Mouse (Mus musculus) embryonic facial prominence, embryonic 12.5 days (tissue): ENCODE results near the gene Arhgef10l. TPM values are rescaled to one million over a fixed set of nuclear protein-coding genes. Genes with fewer than 3 reads are reported as not detected.
"Not testable (repeated sequence)": the region's sequence is repeated elsewhere in the genome, so short reads cannot be mapped to it uniquely, and the experiment has no call there.

Experiments
- ATAC-seq: fragments of 200-750 bp; cut with Nextera tagmentation; 2 replicates; pipeline ENCODE4 v1.8.0; 2017; ENCODE audit not compliant: insufficient number of reproducible peaks, insufficient read depth, low FRiP score, low TSS enrichment
- H3K27ac ChIP-seq: fragments of 300-500 bp; sonication (generic); 2 replicates; pipeline ENCODE4 v1.5.1; 2016; ENCODE audit warnings: mild to moderate bottlenecking
- H3K27me3 ChIP-seq: fragments of 300-500 bp; sonication (generic); 2 replicates; pipeline ENCODE4 v1.6.1; 2016; ENCODE audit warnings: mild to moderate bottlenecking, moderate library complexity
- H3K36me3 ChIP-seq: fragments of 300-500 bp; sonication (generic); 2 replicates; pipeline ENCODE4 v1.6.1; 2016; ENCODE audit warnings: mild to moderate bottlenecking
- H3K4me1 ChIP-seq: fragments of 300-500 bp; sonication (generic); 2 replicates; pipeline ENCODE4 v1.6.1; 2016
- H3K4me2 ChIP-seq: fragments of 300-500 bp; sonication (generic); replicated peaks from 2 replicates; pipeline ENCODE4 v1.6.1; 2016; ENCODE audit warnings: mild to moderate bottlenecking, moderate library complexity
- H3K4me3 ChIP-seq: fragments of 300-500 bp; sonication (generic); 2 replicates; pipeline ENCODE4 v1.5.1; 2016; ENCODE audit warnings: mild to moderate bottlenecking
- H3K9ac ChIP-seq: fragments of 300-500 bp; sonication (generic); 2 replicates; pipeline ENCODE4 v1.6.1; 2016; ENCODE audit warnings: mild to moderate bottlenecking, moderate library complexity
- H3K9me3 ChIP-seq: fragments of 300-500 bp; sonication (generic); 2 replicates; pipeline ENCODE4 v1.6.1; 2016; ENCODE audit warnings: mild to moderate bottlenecking, moderate library complexity
- WGBS: fragments of 180-500 bp; shearing (Covaris S2); methylation state at CpG from one replicate; pipeline ENCODE4 v1.1.7; 2016; 5-methylcytosine and 5-hydroxymethylcytosine counted together
- polyA plus RNA-seq: library from polyadenylated mRNA; unstranded; fragments of >200 nt; fragmentation: Nextera tagmentation; extraction: Ambion mirVana; gene quantifications from 2 replicates; pipeline ENCODE4 v1.2.1, GENCODE M21; 2016

The Arhgef10l gene
- polyA plus RNA-seq, 1 experiment from 2014 or later, result 17.4 TPM

- Histone ChIP-seq H3K27me3 (no peaks in the 10 kb centered on the region), H3K4me1 (no peaks in the 10 kb centered on the region), H3K27ac (no peak overlapping the region), H3K36me3 (peaks cover 83% of the 10 kb centered on the region), H3K4me3 (no peak overlapping the region), H3K9me3 (no peaks in the 10 kb centered on the region), H3K4me2 (no peak overlapping the region), H3K9ac (no peak overlapping the region)
- ATAC-seq, result no peak
- WGBS, result 98% methylated on average over 16 of the region's 16 CpGs
Observed at GRCm38 (mm10) chr4:140576628-140577027, 89.2 kb downstream of the Arhgef10l start.

- not testable (repeated sequence) for H3K9ac ChIP-seq, H3K9me3 ChIP-seq, H3K4me3 ChIP-seq, H3K4me1 ChIP-seq, H3K27ac ChIP-seq, ATAC-seq, H3K4me2 ChIP-seq, H3K27me3 ChIP-seq
- 92% methylated on average over 7 of the region's 7 CpGs for WGBS
- peaks cover 73% of the 10 kb centered on the region for H3K36me3 ChIP-seq
Observed at GRCm38 (mm10) chr4:140574863-140575262, 90.9 kb downstream of the Arhgef10l start.

- no peaks in the 10 kb centered on the region for H3K9me3 ChIP-seq
- H3K9ac ChIP-seq, result no peak overlapping the region
- H3K27ac ChIP-seq, result no peak overlapping the region
- no peaks in the 10 kb centered on the region for H3K4me1 ChIP-seq
- peaks cover 76% of the 10 kb centered on the region for H3K36me3 ChIP-seq
- no peaks in the 10 kb centered on the region for H3K27me3 ChIP-seq
- H3K4me3 ChIP-seq, result no peak overlapping the region
- H3K4me2 ChIP-seq, result no peak overlapping the region
- ATAC-seq, result no peak
- 86% methylated on average over 17 of the region's 17 CpGs for WGBS
Observed at GRCm38 (mm10) chr4:140572376-140572775, 93.4 kb downstream of the Arhgef10l start.

DNA sequence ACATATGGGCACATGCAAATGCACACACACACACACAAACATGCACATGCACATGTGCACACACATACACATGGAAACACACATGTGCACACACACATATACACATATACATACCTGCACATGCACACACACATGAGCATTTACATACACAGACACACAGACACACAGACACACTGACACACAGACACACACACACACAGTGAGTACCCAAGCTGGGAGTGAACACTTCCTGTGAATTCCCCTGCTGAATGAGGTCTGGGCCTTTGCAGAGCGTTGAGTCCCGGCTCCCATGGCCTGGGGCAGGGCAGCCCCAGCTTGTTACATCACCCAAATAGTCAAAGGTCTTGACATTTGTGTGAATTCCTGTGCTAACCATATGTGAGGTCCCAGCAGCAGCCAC is 96.4 kb downstream of the Arhgef10l start:
- H3K27ac ChIP-seq, result no peak overlapping the region
- H3K4me1 ChIP-seq, result no peaks in the 10 kb centered on the region
- no peaks in the 10 kb centered on the region for H3K9me3 ChIP-seq
- H3K4me2 ChIP-seq, result no peak overlapping the region
- H3K9ac ChIP-seq, result no peak overlapping the region; the same call in 1 of the 2 replicates
- no peaks in the 10 kb centered on the region for H3K27me3 ChIP-seq
- 36% methylated on average over 2 of the region's 2 CpGs for WGBS
- H3K4me3 ChIP-seq, result no peak overlapping the region
- H3K36me3 ChIP-seq, result peaks cover 79% of the 10 kb centered on the region
- no peak for ATAC-seq

DNA sequence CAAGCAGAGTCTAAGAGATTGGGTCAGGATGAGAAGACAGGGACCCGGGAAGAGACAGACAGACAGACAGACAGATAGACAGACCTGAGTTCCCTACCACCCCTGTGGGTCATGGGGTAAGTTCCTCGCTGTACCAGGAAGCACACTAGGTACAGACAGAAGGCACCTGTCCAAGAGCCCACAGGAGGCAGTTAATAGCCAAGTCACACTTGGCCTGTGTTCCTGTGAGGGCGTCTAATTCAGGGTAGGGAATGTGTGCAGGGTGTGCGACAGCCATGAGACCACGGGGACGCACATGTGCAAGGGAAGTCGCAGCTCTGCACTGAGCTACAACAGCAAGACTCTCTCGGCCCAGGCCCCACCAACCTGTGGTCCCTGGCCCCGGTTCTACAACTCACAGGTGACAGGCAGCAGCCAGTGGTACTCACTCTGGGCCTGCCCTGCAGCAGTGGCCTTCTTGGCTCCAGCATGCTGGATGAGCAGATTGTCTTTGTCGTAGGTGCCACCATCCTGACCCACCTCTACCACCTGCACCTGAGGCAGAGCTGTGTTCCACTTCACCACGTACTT is 97.8 kb downstream of the Arhgef10l start:
- Histone ChIP-seq H3K27ac (no peak overlapping the region), H3K27me3 (no peaks in the 10 kb centered on the region), H3K36me3 (peaks cover 83% of the 10 kb centered on the region), H3K4me1 (no peaks in the 10 kb centered on the region), H3K4me3 (no peak overlapping the region), H3K4me2 (no peak overlapping the region), H3K9me3 (no peaks in the 10 kb centered on the region), H3K9ac (no peak overlapping the region)
- ATAC-seq, result no peak
- WGBS, result 96% methylated on average over 11 of the region's 11 CpGs

DNA sequence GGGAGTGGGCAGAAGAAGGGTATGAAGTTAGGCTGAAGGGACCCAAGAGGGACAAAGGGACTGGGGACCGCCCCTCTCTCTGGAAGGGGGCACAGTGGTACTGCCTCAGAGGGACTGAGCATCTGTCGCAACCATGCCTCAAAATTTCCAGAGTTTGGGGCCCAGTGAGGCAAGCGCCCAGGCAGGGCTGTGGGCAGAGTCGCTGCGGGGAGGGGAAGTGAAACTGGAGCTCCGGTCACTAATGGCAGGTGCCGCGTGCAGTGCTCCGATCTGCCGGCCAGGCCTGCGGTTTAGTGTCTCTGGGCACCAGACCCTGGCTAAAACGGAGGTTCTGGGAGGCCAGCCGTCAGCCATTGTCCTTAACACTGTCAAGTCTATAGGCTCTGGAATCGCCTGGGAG is 99.0 kb downstream of the Arhgef10l start:
- no peak overlapping the region for H3K9ac ChIP-seq
- no peaks in the 10 kb centered on the region for H3K4me1 ChIP-seq
- no peak for ATAC-seq
- H3K4me3 ChIP-seq, result no peak overlapping the region
- H3K27me3 ChIP-seq, result no peaks in the 10 kb centered on the region
- no peak overlapping the region for H3K4me2 ChIP-seq
- H3K9me3 ChIP-seq, result peaks cover 3% of the 10 kb centered on the region; the same call in 1 of the 2 replicates
- WGBS, result 87% methylated on average over 14 of the region's 14 CpGs
- H3K27ac ChIP-seq, result no peak overlapping the region
- peaks cover 84% of the 10 kb centered on the region for H3K36me3 ChIP-seq

GRCm38 (mm10) chr4:140564459-140564858 is 101.4 kb downstream of the Arhgef10l start:
- H3K9me3 ChIP-seq, H3K4me1 ChIP-seq, H3K9ac ChIP-seq, H3K27me3 ChIP-seq, H3K4me2 ChIP-seq, H3K27ac ChIP-seq, ATAC-seq, H3K4me3 ChIP-seq: not testable (repeated sequence)
- WGBS, result 86% methylated on average over 1 of the region's 1 CpGs
- H3K36me3 ChIP-seq, result peaks cover 94% of the 10 kb centered on the region

DNA sequence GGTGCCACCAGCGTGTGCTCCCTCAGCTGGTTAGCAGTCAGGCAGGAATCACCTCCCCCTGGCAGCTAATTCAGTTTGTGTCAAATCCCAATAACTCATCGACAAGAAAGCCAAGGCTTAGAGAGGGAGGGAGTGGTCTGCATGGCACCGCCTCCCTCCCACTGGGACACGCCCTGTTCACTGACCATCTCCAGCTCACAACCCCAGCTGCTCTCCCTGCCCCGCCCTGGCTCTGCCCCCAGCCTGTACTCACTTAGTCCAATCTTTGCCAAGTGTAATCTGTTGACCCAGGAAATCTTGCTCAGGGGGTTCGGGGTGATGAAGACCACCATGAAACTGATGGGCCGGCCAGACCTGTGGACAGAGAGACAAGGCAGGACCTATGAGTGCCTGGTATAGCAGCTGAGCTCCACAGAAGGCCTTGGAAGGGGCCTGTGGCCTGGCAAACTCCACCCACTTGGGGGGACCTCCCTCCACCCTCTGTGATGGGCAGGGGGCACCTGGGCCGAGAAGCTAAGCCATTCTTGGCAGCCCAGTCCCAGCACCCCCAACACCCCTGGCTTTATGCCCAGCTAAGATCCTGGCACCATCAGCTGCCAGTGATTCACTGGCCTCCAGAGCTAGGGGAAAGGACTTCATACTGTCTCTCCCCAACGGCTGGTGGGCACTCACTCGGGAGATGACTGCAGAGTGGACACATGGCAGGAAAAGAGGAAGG is 103.2 kb downstream of the Arhgef10l start:
- H3K9ac ChIP-seq, result no peak overlapping the region
- 86% methylated on average over 10 of the region's 10 CpGs for WGBS
- no peak overlapping the region for H3K4me3 ChIP-seq
- ATAC-seq, result no peak
- peaks cover 88% of the 10 kb centered on the region for H3K36me3 ChIP-seq
- no peak overlapping the region for H3K27ac ChIP-seq
- no peaks in the 10 kb centered on the region for H3K4me1 ChIP-seq
- peaks cover 9% of the 10 kb centered on the region; the same call in 1 of the 2 replicates for H3K9me3 ChIP-seq
- H3K4me2 ChIP-seq, result no peak overlapping the region
- H3K27me3 ChIP-seq, result no peaks in the 10 kb centered on the region

- Histone ChIP-seq H3K4me3 (no peak overlapping the region), H3K4me1 (no peaks in the 10 kb centered on the region), H3K9ac (no peak overlapping the region), H3K27me3 (no peaks in the 10 kb centered on the region), H3K9me3 (peaks cover 9% of the 10 kb centered on the region; the same call in 1 of the 2 replicates), H3K4me2 (no peak overlapping the region), H3K27ac (no peak overlapping the region), H3K36me3 (peaks cover 84% of the 10 kb centered on the region)
- 92% methylated on average over 3 of the region's 3 CpGs for WGBS
- no peak for ATAC-seq
Observed at GRCm38 (mm10) chr4:140561744-140562143, 104.1 kb downstream of the Arhgef10l start.

GRCm38 (mm10) chr4:140559862-140560261 is 106.0 kb downstream of the Arhgef10l start:
- Histone ChIP-seq H3K4me1 (no peaks in the 10 kb centered on the region), H3K36me3 (peaks cover 76% of the 10 kb centered on the region), H3K27ac (no peak overlapping the region), H3K4me2 (no peak overlapping the region), H3K9me3 (peaks cover 9% of the 10 kb centered on the region; the same call in 1 of the 2 replicates), H3K27me3 (no peaks in the 10 kb centered on the region), H3K9ac (no peak overlapping the region), H3K4me3 (no peak overlapping the region)
- ATAC-seq, result no peak
- 81% methylated on average over 4 of the region's 4 CpGs for WGBS

DNA sequence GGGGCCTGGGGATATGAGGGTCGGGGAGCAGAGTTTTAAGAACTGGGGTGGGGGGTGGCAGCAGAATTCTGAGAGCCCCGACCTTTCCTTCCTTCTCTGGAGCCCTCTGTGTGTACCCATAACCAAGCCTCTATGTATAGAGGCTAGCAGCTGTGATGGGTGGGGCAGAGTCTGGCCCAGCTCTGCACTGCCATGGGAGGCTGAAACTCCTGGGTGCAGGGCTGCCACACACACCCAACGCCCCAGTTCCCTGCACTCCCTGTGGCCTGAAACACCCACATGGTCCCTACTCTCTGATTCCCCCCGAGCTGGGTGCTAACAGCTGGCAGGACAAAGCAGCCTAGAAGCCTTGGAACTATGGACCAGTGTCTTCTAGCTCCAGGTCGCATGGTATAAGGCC is 107.6 kb downstream of the Arhgef10l start:
- no peak for ATAC-seq
- no peak overlapping the region for H3K27ac ChIP-seq
- H3K36me3 ChIP-seq, result peaks cover 69% of the 10 kb centered on the region
- H3K9me3 ChIP-seq, result peaks cover 9% of the 10 kb centered on the region; the same call in 1 of the 2 replicates
- no peak overlapping the region for H3K9ac ChIP-seq
- H3K4me3 ChIP-seq, result no peak overlapping the region
- no peaks in the 10 kb centered on the region for H3K4me1 ChIP-seq
- 93% methylated on average over 5 of the region's 5 CpGs for WGBS
- H3K4me2 ChIP-seq, result no peak overlapping the region
- no peaks in the 10 kb centered on the region for H3K27me3 ChIP-seq

DNA sequence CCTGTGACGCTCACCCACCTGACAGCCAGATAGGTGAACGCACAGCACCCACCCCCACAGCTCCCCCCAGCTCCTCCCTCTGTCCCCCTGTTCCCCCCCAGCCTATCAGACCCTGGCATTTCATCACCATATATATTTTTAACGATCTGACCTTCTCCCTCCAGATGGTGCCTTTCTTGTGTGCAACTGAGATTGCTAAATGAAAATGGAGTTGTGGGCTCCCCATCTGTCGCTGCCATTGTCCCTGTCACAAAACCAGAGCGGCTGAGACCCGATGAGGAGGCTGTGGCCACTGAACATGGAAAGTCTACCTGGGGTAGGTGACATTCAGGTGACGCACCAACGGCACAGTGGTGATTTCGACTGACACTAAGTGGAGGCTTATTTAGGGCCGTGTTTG is 109.3 kb downstream of the Arhgef10l start:
- ATAC-seq, result no peak

More for the DNA sequence above, 109.3 kb downstream of the Arhgef10l start:
- peaks cover 3% of the 10 kb centered on the region; the same call in 1 of the 2 replicates for H3K9me3 ChIP-seq
- no peak overlapping the region for H3K9ac ChIP-seq
- peaks cover 67% of the 10 kb centered on the region for H3K36me3 ChIP-seq
- no peak overlapping the region for H3K4me2 ChIP-seq
- no peaks in the 10 kb centered on the region for H3K27me3 ChIP-seq
- 92% methylated on average over 10 of the region's 10 CpGs for WGBS
- no peaks in the 10 kb centered on the region for H3K4me1 ChIP-seq
- H3K4me3 ChIP-seq, result no peak overlapping the region
- no peak overlapping the region for H3K27ac ChIP-seq
